Mouse (Mus musculus): ENCODE results near the gene Scp2.

DNA sequence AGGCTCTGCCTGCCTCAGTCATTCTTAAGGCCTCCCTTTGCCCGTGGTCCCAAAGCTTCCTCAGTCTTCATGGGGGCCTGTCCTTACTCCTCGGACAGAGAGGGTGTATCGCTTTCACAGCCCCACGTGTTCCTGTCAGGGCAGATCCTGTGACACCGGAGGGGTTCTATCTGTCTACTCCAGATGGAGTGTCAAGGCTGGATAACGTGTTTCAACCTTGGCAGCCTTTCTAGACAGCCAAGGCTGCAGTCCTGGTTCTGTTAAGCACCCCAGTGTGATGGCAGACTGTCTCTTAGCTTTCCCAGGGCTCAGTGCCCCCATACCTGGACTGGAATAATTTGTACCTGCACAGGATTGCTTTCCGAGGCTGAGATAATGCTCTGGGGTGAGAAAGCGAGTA, 136.3 kb downstream of the Scp2 start:
- no peak for TF ChIP-seq POLR2A (IDR thresholded peaks at IDR 0.05; ENCODE audit: insufficient read depth, low read depth, low read length)
- no peak for TF ChIP-seq CTCF (IDR thresholded peaks at IDR 0.05)

Data from heart, adult 2 months (tissue).